Mouse (Mus musculus) lung, adult 10 weeks (tissue): ENCODE data around the gene Matk. TPM values are rescaled to one million over a fixed set of nuclear protein-coding genes. Genes with fewer than 3 reads are reported as not detected.

ENCODE experiments used
- polyA plus RNA-seq: library from polyadenylated mRNA; stranded (reverse); fragments of 350-450 nt; fragmentation: Illumina TruSeq; extraction: RNeasy Lipid Tissue Mini Kit (QIAGEN cat#74804); gene quantifications from one replicate; pipeline ENCODE4 v1.2.3, GENCODE M21; 2014; ENCODE audit warnings: low read depth, low replicate concordance; ENCODE audit not compliant: insufficient read depth

Gene Matk
- polyA plus RNA-seq = 1.8 TPM

DNA sequence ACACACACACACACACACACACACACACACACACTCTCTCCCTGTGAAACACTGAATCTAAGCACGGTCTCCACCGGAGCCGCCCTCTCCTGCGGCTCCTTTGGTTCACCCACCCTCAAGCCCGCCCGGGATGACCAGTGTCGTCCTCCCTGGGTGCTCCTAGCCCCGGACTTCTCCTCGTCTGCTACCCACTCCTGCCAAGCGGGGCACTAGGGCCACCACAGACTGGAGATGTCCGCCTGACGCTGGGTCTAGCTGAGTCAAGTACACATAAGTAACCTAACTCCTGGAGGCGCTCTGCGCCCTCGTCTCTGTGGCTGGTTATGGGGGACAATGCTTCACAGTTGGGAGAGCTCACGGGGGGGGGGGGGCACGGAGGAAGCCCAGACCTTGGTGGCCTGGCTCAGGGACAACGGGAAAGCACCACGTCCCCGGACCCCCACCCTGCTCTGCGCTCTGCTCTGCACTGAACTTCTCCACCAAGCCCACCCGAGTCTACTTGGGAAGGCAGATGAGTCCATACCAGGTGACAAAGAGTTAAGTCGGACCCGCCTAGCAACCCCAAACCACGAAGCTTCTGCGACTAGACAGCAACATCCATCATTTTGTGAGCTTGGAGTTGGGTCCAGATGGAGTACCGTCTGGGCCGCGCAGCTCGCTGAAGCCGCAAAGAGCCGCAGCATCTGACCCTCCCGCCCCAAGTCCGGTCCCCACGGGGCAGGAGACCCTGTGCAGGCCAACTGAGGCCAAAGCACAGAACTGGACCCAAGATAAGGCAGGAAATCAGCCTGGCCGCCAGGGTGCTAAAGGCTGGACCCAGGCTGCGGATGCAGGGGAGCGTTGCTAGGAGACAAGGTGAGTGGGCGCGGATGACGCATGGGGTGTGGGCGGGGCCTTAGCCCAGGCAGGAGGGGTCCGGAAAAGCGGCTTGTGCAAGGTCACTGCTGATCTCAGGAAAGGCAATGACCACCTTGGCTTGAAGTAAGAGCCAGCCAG, at the start of gene Matk:
Matk (plus strand) TSS at position 512 of the 996 bp plus-strand sequence.

DNA sequence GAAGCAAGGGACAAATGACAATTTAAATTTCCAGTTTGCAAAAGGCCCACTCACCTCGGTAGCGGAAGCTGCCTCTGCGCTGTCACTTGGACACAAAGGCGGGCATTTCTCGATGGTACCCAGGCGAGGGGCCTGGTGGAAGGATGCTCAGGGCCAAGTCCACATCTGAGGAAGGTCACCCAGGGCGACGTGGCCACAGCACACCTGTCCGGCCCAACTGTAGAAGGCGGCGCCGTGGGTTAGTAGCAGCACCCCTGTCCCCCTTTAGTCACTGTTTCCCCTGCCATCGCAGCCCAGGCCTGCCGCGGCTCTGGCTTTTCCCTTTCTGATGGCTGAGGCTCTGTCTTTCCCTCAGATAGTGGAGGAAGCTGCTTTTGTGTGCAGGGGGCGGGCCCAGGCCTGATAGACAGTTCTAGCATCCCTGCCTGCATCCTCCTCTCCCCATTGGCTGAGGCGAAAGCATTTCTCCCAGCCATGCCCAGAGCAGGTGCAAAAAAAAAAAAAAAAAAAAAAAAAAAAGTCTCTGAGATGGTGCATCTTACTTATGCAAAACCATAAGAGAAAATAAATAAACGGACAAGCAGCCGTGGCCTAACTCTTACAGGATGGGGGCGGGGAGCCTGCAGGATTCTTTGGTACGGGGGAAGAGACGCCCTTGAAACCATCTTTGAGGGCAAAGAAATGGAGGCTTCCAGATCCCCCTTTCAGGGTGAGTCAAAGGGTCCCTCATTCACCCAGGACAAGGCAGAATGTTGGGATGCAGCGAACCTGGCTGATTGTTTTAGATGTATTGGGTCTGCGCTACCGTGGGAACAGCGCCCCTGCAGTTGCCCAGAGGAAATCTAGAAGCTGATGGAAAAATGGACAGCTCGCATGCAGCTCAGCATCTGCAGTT, 22.1 kb upstream of the Matk start, which contains the start of gene Atcay:
Atcay (minus strand) TSS at position 396 of the 895 bp plus-strand sequence.

DNA sequence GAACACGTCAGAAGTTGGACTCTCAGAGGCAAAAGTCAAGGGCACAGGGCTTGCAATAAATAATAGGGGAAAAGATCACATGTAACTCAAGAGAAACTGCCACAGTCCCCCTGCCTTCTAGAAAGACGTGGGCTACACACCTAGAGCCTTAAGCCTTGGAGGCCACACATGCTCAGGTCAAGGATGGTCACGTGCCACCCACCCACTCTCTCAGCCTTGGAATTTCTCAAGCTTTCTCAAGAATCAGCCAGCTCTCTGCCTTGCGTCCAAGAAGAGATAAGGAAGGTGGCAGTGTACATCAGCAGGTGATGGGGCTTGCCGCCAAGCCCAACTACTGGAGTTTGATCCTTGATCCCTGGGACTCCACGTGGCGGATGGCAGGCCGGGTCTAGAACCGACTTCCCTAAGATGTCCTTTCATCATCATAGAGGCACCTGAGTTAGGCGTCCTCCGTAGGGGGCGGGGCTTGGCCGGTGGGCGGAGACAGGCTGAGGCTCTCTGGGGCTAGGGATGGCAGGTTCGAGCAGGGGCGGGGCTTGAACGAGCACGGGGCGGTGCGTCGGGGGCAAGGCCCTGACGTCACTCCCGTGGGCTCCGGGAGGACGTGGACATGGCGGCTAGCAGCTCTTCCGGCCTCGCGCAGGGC, 20.0 kb upstream of the Matk start, which contains the start of gene Zfr2:
Zfr2 (plus strand) TSS at position 576 of the 646 bp plus-strand sequence.

DNA sequence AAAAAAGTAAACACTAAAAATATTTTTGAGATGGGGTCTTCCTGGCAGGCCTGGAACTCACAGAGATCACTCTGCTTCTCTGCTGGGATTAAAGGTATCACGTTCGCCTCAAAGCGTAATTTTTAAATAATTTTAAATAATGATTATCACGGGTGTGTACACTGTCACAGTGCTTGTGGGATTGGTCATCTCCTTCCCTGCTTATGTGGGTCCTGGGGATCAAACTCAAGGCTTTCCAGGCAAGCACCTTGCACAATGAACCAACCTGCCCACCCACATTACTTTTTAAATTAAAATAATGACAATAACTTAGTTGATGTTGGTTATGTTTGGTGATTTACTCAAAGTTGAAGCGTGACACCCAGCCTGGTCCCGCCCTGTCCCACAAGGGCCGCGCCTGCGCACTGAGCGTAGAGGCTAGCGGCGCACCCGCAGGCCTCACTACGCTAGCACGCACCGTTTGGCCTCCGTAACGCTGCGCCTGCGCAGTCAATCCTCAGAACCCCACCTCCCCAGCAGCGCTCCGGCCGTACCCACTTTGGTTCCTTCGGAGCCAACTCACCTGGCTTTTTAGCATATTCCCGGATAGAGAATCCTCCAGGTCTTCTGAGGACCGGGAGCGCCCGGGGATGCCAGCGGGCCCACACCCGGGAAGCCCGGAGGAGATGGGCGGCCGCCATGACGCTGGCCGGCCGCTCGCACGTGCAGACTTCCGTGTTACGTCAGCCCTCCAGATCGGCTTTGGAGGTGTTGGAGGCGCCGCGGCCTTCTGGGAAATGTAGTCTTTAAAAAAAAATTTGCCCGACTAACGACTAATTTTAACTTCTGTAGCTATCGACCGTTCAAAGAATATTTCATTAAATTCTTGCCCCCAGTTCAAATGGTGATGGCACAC, 13.7 kb downstream of the Matk start, which contains the start of the genes Mrpl54 and Apba3:
Mrpl54 (minus strand) TSS at position 724 of the 895 bp plus-strand sequence.
Apba3 (plus strand) TSS at position 750 of the 895 bp plus-strand sequence.

DNA sequence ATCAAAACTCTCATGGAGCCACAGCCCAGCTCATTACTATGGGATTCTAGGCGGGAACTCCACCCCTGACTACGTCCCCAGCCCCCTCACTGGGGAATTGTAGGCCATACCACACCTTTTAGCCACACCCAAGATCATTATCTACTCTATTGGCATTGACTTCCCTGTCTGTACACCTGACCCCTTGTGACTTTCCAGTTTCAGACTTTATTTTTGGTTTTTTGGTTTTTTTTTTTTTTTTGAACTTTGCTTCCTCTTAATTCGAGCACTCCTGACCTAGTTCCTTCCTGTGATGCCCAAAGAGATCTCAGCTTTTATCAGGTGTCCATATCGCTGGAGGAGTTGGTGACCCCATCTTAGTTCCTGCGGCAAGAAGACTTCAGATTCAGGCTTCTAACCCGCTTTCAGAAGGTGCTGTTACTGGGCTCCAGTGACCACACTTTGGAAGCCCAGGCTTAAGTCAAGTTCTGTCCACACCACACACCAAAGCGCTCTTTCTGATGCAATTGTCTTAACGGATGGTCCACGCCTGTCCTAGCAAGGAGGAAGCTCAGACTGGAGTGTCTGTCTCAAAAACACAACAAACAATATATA, 38.9 kb downstream of the Matk start, which contains the start of gene Tjp3:
Tjp3 (minus strand) TSS at position 71 of the 594 bp plus-strand sequence.

DNA sequence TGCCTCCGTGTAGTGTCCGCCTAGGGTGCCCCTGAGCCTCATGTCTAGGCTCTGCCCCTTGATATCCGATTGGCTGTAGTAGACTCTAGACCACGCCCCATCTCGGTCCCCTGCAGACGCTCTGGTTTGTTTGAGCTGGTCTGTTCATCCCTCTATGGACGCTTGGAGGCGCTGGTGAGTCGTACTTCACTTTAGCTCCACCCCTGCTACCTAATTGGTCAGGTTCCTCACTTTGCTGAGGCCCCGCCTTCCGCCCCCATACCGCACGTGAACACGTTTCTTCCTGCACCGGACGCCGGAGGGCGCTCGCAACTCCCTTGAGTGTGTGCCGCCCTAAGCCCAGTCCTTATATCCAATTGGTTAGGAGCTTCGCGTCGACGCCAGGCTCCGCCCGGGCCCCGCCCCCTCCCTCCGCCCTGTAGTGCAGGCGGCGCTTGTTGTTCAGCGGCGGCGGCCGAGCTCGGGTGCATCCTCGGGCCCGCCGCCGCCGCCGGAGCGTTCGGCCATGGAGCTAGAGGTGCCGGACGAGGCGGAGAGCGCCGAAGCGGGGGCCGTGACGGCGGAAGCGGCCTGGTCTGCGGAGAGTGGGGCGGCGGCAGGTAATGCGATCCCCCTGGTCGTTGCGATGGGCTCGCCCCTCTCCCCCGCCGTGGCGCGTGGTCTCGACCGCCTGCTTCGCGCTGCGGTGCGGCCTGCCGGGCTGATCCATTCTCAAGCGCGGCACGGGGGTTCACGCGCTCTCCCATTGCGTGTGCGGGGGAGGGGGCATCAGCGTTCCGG, 40.0 kb downstream of the Matk start, which contains the start of gene Pip5k1c:
Pip5k1c (plus strand) TSS at position 410 of the 780 bp plus-strand sequence.

Other genes with a start within 250 kb of the Matk start
- 1.2 TPM for gene Gng7, start 238.0 kb upstream of the Matk start, polyA plus RNA-seq
- not detected for gene Diras1, start 227.3 kb upstream of the Matk start, polyA plus RNA-seq
- 15.7 TPM for gene Slc39a3, start 215.5 kb upstream of the Matk start, polyA plus RNA-seq
- gene Sgta, start 192.8 kb upstream of the Matk start, polyA plus RNA-seq = 57.6 TPM
- 9.9 TPM for gene Thop1, start 182.9 kb upstream of the Matk start, polyA plus RNA-seq
- 0.13 TPM for gene Creb3l3, start 154.1 kb upstream of the Matk start, polyA plus RNA-seq
- 73.9 TPM for gene Map2k2, start 147.0 kb upstream of the Matk start, polyA plus RNA-seq
- gene Zbtb7a, start 117.7 kb upstream of the Matk start, polyA plus RNA-seq = 10.0 TPM
- 10.3 TPM for gene Pias4, start 85.0 kb upstream of the Matk start, polyA plus RNA-seq
- gene Eef2, start 76.3 kb upstream of the Matk start, polyA plus RNA-seq = 581 TPM
- 45.1 TPM for gene Dapk3, start 69.9 kb upstream of the Matk start, polyA plus RNA-seq
- not detected for gene 4930442H23Rik, start 69.1 kb upstream of the Matk start, polyA plus RNA-seq
- not detected for gene Nmrk2, start 50.9 kb upstream of the Matk start, polyA plus RNA-seq
- gene Atcay, start 22.1 kb upstream of the Matk start, polyA plus RNA-seq = not detected
- 1.4 TPM for gene Zfr2, start 19.8 kb upstream of the Matk start, polyA plus RNA-seq
- gene Mrpl54, start 14.0 kb downstream of the Matk start, polyA plus RNA-seq = 97.6 TPM
- 42.2 TPM for gene Apba3, start 14.0 kb downstream of the Matk start, polyA plus RNA-seq
- 11.5 TPM for gene Tjp3, start 38.6 kb downstream of the Matk start, polyA plus RNA-seq
- gene Pip5k1c, start 40.0 kb downstream of the Matk start, polyA plus RNA-seq = 25.9 TPM
- 14.5 TPM for gene Cactin, start 68.2 kb downstream of the Matk start, polyA plus RNA-seq
- gene Tbxa2r, start 75.8 kb downstream of the Matk start, polyA plus RNA-seq = 6.3 TPM
- gene Gipc3, start 90.3 kb downstream of the Matk start, polyA plus RNA-seq = 2.5 TPM
- gene Hmg20b, start 97.5 kb downstream of the Matk start, polyA plus RNA-seq = 37.1 TPM
- gene Mfsd12, start 104.6 kb downstream of the Matk start, polyA plus RNA-seq = 8.7 TPM
- gene 4930404N11Rik, start 112.9 kb downstream of the Matk start, polyA plus RNA-seq = 3.9 TPM
- 14.4 TPM for gene Fzr1, start 125.6 kb downstream of the Matk start, polyA plus RNA-seq
- 41.2 TPM for gene Dohh, start 131.5 kb downstream of the Matk start, polyA plus RNA-seq
- gene Gm48551, start 131.5 kb downstream of the Matk start, polyA plus RNA-seq = 1.4 TPM
- 1.4 TPM for gene Gm48552, start 136.1 kb downstream of the Matk start, polyA plus RNA-seq
- 4.3 TPM for gene Smim24, start 140.1 kb downstream of the Matk start, polyA plus RNA-seq
- 18.1 TPM for gene Nfic, start 202.7 kb downstream of the Matk start, polyA plus RNA-seq
- gene Celf5, start 229.8 kb downstream of the Matk start, polyA plus RNA-seq = 0.07 TPM
- gene Ncln, start 243.5 kb downstream of the Matk start, polyA plus RNA-seq = 39.1 TPM
- gene S1pr4, start 247.2 kb downstream of the Matk start, polyA plus RNA-seq = 17.6 TPM